Mouse (Mus musculus) neural tube, embryonic 11.5 days (tissue): ENCODE data around the gene Zfp93. TPM values are rescaled to one million over a fixed set of nuclear protein-coding genes. Genes with fewer than 3 reads are reported as not detected.

Experiments used
- ATAC-seq: fragments of 200-750 bp; cut with Nextera tagmentation; 2 replicates; pipeline ENCODE4 v1.8.0; 2017; ENCODE audit warnings: moderate number of reproducible peaks, mild to moderate bottlenecking, moderate TSS enrichment, moderate library complexity; ENCODE audit not compliant: insufficient read depth, low FRiP score, low TSS enrichment
- DNase-seq: peaks from one replicate; pipeline ENCODE4 v3.0.0-alpha.2; 2015; ENCODE audit warnings: low spot score
- H3K27ac ChIP-seq: fragments of 300-500 bp; sonication (generic); 2 replicates; pipeline ENCODE4 v1.5.1; 2014; ENCODE audit warnings: low read depth, mild to moderate bottlenecking, low read length
- H3K27me3 ChIP-seq: fragments of 300-500 bp; sonication (generic); 2 replicates; pipeline ENCODE4 v1.6.1; 2014; ENCODE audit warnings: mild to moderate bottlenecking, low read length, mixed read lengths; ENCODE audit not compliant: control insufficient read depth, insufficient read depth
- H3K36me3 ChIP-seq: fragments of 300-500 bp; sonication (generic); 2 replicates; pipeline ENCODE4 v1.6.1; 2014; ENCODE audit warnings: mild to moderate bottlenecking, low read length, moderate library complexity, mixed read lengths; ENCODE audit not compliant: control insufficient read depth, insufficient read depth
- H3K4me1 ChIP-seq: fragments of 300-500 bp; sonication (generic); 2 replicates; pipeline ENCODE4 v1.6.1; 2014; ENCODE audit warnings: low read length, mixed read lengths; ENCODE audit not compliant: control insufficient read depth, insufficient read depth
- H3K4me2 ChIP-seq: fragments of 300-500 bp; sonication (generic); 2 replicates; pipeline ENCODE4 v1.6.1; 2014; ENCODE audit warnings: low read depth, mild to moderate bottlenecking, moderate library complexity
- H3K4me3 ChIP-seq: fragments of 300-500 bp; sonication (generic); 2 replicates; pipeline ENCODE4 v1.5.1; 2014; ENCODE audit warnings: low read depth, low read length
- H3K9ac ChIP-seq: fragments of 300-500 bp; sonication (generic); 2 replicates; pipeline ENCODE4 v1.6.1; 2014; ENCODE audit warnings: mild to moderate bottlenecking, low read length
- H3K9me3 ChIP-seq: fragments of 300-500 bp; sonication (generic); 2 replicates; pipeline ENCODE4 v1.6.1; 2016; ENCODE audit warnings: low read length; ENCODE audit not compliant: control insufficient read depth
- whole genome bisulfite sequencing: fragments of 180-500 bp; shearing (Covaris S2); extraction: QIAGEN DNeasy Blood & Tissue Kit; methylation state at CpG from one replicate; pipeline ENCODE4 v1.1.7; 2014; 5-methylcytosine and 5-hydroxymethylcytosine counted together
- polyA plus RNA-seq: library from polyadenylated mRNA; unstranded; fragments of >200 nt; fragmentation: Nextera tagmentation; extraction: Ambion mirVana; gene quantifications from 2 replicates; pipeline ENCODE4 v1.2.1, GENCODE M21; 2014

The Zfp93 gene
- polyA plus RNA-seq, 1 experiment from 2014 or later, result 8.1 TPM

- peak overlapping the region; percentile 75 for H3K4me3 ChIP-seq
- no peaks in the 10 kb centered on the region for H3K27me3 ChIP-seq
- H3K9ac ChIP-seq, result peak overlapping the region; percentile 87; the same call in 1 of the 2 replicates
Observed at GRCm38 (mm10) chr7:24297361-24298095, 27.3 kb downstream of the Zfp93 start.

GRCm38 (mm10) chr7:24298635-24298972 is 28.4 kb downstream of the Zfp93 start:
- Histone ChIP-seq H3K27ac (peak overlapping the region; percentile 84), H3K4me1 (peaks cover 9% of the 10 kb centered on the region), H3K4me2 (peak overlapping the region; percentile 90), H3K9ac (peak overlapping the region; percentile 87), H3K27me3 (no peaks in the 10 kb centered on the region), H3K4me3 (peak overlapping the region; percentile 75), H3K36me3 (peaks cover 14% of the 10 kb centered on the region), H3K9me3 (no peaks in the 10 kb centered on the region)
- ATAC-seq (peak; percentile 33; the same call in 1 of the 2 replicates), DNase-seq (no peak)
- WGBS, result 0% methylated on average over 12 of the region's 12 CpGs

More at GRCm38 (mm10) chr7:24297361-24298095, 27.3 kb downstream of the Zfp93 start:
- WGBS, result 95% methylated on average over 15 of the region's 15 CpGs
- peaks cover 9% of the 10 kb centered on the region for H3K4me1 ChIP-seq
- H3K4me2 ChIP-seq, result peak overlapping the region; percentile 90
- DNase-seq (no peak), ATAC-seq (no peak)
- H3K27ac ChIP-seq, result no peak overlapping the region
- peaks cover 11% of the 10 kb centered on the region for H3K36me3 ChIP-seq
- H3K9me3 ChIP-seq, result no peaks in the 10 kb centered on the region

- Histone ChIP-seq H3K4me3 (peak overlapping the region; percentile 75), H3K9me3 (no peaks in the 10 kb centered on the region), H3K27ac (peak overlapping the region; percentile 84), H3K4me2 (peak overlapping the region; percentile 90), H3K4me1 (peaks cover 9% of the 10 kb centered on the region), H3K27me3 (no peaks in the 10 kb centered on the region), H3K9ac (peak overlapping the region; percentile 87), H3K36me3 (peaks cover 14% of the 10 kb centered on the region)
- ATAC-seq (peak; percentile 81), DNase-seq (peak; percentile 87)
- 0% methylated on average over 43 of the region's 47 CpGs for WGBS
Observed at GRCm38 (mm10) chr7:24298973-24299708, 28.9 kb downstream of the Zfp93 start.

GRCm38 (mm10) chr7:24299823-24300481 is 29.7 kb downstream of the Zfp93 start:
- peaks cover 9% of the 10 kb centered on the region for H3K4me1 ChIP-seq
- peak overlapping the region; percentile 90 for H3K4me2 ChIP-seq
- H3K36me3 ChIP-seq, result peaks cover 12% of the 10 kb centered on the region
- peak overlapping the region; percentile 75 for H3K4me3 ChIP-seq
- no peaks in the 10 kb centered on the region for H3K27me3 ChIP-seq
- H3K9ac ChIP-seq, result peak overlapping the region; percentile 62
- peak; percentile 38 for ATAC-seq
- H3K27ac ChIP-seq, result peak overlapping the region; percentile 53; the same call in 1 of the 2 replicates
- WGBS, result 2% methylated on average over 18 of the region's 18 CpGs
- DNase-seq, result peak; percentile 35
- H3K9me3 ChIP-seq, result no peaks in the 10 kb centered on the region

GRCm38 (mm10) chr7:24300771-24301282 is 30.6 kb downstream of the Zfp93 start, which contains the start of gene Zfp61:
Gene Zfp61 (minus strand): TSS chr7:24301232.
- WGBS, result 2% methylated on average over 13 of the region's 13 CpGs
- Histone ChIP-seq H3K27ac (0 out of 2 replicates have a peak within 1 kb of the TSS, but pooled peaks have one; percentile 53), H3K4me2 (peak within 1 kb of the TSS; percentile 90), H3K4me1 (peaks cover 9% of the 10 kb centered on the region), H3K27me3 (no peaks in the 10 kb centered on the region), H3K4me3 (peak within 1 kb of the TSS; percentile 75), H3K36me3 (peaks cover 9% of the 10 kb centered on the region), H3K9me3 (no peaks in the 10 kb centered on the region), H3K9ac (peak within 1 kb of the TSS; percentile 62)
- DNase-seq, result peak; percentile 78
- ATAC-seq, result peak; percentile 49

- 32% methylated on average over 29 of the region's 29 CpGs for WGBS
- Histone ChIP-seq H3K4me3 (peak overlapping the region; percentile 59), H3K27me3 (no peaks in the 10 kb centered on the region), H3K9ac (peak overlapping the region; percentile 75), H3K4me2 (peak overlapping the region; percentile 76), H3K4me1 (no peaks in the 10 kb centered on the region), H3K36me3 (no peaks in the 10 kb centered on the region), H3K27ac (no peak overlapping the region), H3K9me3 (no peaks in the 10 kb centered on the region)
- ATAC-seq, result no peak; the same call in 1 of the 2 replicates
- DNase-seq, result no peak
Observed at GRCm38 (mm10) chr7:24315726-24316566, 45.7 kb downstream of the Zfp93 start.

- Histone ChIP-seq H3K27ac (no peak within 1 kb of the TSS), H3K27me3 (no peaks in the 10 kb centered on the region)
- WGBS, result 2% methylated on average over 33 of the region's 33 CpGs
Observed at GRCm38 (mm10) chr7:24316567-24317092, 46.4 kb downstream of the Zfp93 start, which contains the start of gene Zfp94. Gene Zfp94 (minus strand): TSS chr7:24316666.

More at GRCm38 (mm10) chr7:24316567-24317092, 46.4 kb downstream of the Zfp93 start, which contains the start of gene Zfp94:
- peak within 1 kb of the TSS; percentile 75 for H3K9ac ChIP-seq
- H3K4me1 ChIP-seq, result no peaks in the 10 kb centered on the region
- ATAC-seq, result peak; percentile 88
- DNase-seq, result peak; percentile 95
- peak within 1 kb of the TSS; percentile 59 for H3K4me3 ChIP-seq
- H3K9me3 ChIP-seq, result no peaks in the 10 kb centered on the region
- peak within 1 kb of the TSS; percentile 76 for H3K4me2 ChIP-seq
- no peaks in the 10 kb centered on the region for H3K36me3 ChIP-seq
